Mouse (Mus musculus): ENCODE measurements at regions not wholly inside any gene's neighbourhood (a gene's known extent, or its start where the extent isn't known, plus 50 kb on each side); places are given as distances from the start of the nearest gene placed in this dataset.
A peak's percentile ranks its signal among the peaks of the same experiment; 100 is the strongest.

DNA sequence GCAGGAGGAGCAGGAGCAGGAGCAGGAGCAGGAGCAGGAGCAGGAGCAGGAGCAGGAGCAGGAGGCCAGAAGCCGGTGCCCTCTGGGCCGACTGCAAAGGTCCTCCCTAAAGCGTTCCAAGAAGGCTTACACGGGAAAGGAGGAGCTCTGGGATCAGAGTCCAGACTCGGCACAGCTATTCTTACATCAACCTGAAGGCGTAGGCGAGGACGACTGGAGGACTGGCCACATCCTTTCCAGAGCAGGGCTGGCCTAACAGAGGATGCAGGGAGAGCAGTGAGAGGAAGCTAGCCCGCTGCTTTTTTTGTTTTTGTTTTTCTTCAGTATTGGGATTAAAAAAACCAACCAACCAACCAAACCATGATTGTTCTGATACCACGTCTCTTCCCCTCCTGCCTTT is 151.5 kb upstream of the Ctnnb1 start:
- no peak overlapping the region for H3K4me3 ChIP-seq (replicated peaks; ENCODE audit: insufficient read depth, low read depth, low read length)

GRCm38 (mm10) chr9:120778423-120778822 is 150.6 kb upstream of the Ctnnb1 start:
- no peak overlapping the region; the same call in 1 of the 2 replicates for H3K27ac ChIP-seq (ENCODE audit: insufficient read depth, low read length)
- WGBS, result 73% methylated on average over 2 of the region's 2 CpGs
- H3K4me3 ChIP-seq (replicated peaks; ENCODE audit: insufficient read depth, low read depth, low read length), result no peak overlapping the region
- DNase-seq, result no peak
- TF ChIP-seq CTCF (IDR thresholded peaks at IDR 0.05; ENCODE audit: borderline replicate concordance, insufficient read depth, low read depth, low read length) (no peak), POLR2A (IDR thresholded peaks at IDR 0.05; ENCODE audit: borderline replicate concordance, insufficient read depth, low read length) (no peak)
- no peaks in the 10 kb centered on the region for H3K27me3 ChIP-seq (ENCODE audit: control insufficient read depth, insufficient read depth, low read length)
- no peaks in the 10 kb centered on the region for H3K4me1 ChIP-seq (ENCODE audit: control insufficient read depth, insufficient read depth, low read length)

More for the DNA sequence above, 151.5 kb upstream of the Ctnnb1 start:
- WGBS, result 83% methylated on average over 10 of the region's 10 CpGs
- TF ChIP-seq POLR2A (IDR thresholded peaks at IDR 0.05; ENCODE audit: borderline replicate concordance, insufficient read depth, low read length), result no peak
- TF ChIP-seq CTCF (IDR thresholded peaks at IDR 0.05; ENCODE audit: borderline replicate concordance, insufficient read depth, low read depth, low read length), result no peak
- DNase-seq, result no peak
- Histone ChIP-seq H3K4me1 (ENCODE audit: control insufficient read depth, insufficient read depth, low read length) (no peaks in the 10 kb centered on the region), H3K27ac (ENCODE audit: insufficient read depth, low read length) (no peak overlapping the region), H3K27me3 (ENCODE audit: control insufficient read depth, insufficient read depth, low read length) (no peaks in the 10 kb centered on the region)

DNA sequence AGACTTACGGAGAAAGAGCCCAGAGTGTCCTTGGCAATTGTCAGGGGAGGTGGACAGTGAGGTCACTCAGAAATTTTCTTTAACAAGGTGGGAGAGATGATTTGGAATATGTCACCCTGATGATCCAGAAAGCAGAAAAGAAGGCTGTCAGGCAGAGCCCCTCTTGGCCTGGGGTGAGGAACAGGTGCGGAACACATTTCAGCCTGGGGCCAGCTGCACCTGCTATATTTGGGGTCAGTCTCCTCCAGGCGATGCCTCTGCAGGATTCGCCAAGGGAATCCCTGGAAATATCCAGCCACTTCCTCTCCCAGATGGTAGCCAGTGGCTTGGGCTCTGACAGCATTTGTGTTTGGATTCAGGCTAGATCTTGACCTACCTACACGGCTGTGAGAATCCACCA is 134.8 kb upstream of the Ctnnb1 start:
- TF ChIP-seq CTCF (IDR thresholded peaks at IDR 0.05; ENCODE audit: borderline replicate concordance, insufficient read depth, low read depth, low read length) (no peak), POLR2A (IDR thresholded peaks at IDR 0.05; ENCODE audit: borderline replicate concordance, insufficient read depth, low read length) (no peak)
- Histone ChIP-seq H3K4me1 (ENCODE audit: control insufficient read depth, insufficient read depth, low read length) (peaks cover 8% of the 10 kb centered on the region), H3K4me3 (replicated peaks; ENCODE audit: insufficient read depth, low read depth, low read length) (no peak overlapping the region), H3K27me3 (ENCODE audit: control insufficient read depth, insufficient read depth, low read length) (no peaks in the 10 kb centered on the region), H3K27ac (ENCODE audit: insufficient read depth, low read length) (no peak overlapping the region)
- 47% methylated on average over 5 of the region's 5 CpGs for WGBS
- DNase-seq, result no peak

- WGBS, result 85% methylated on average over 10 of the region's 10 CpGs
- no peak for DNase-seq
- H3K4me1 ChIP-seq (ENCODE audit: control insufficient read depth, insufficient read depth, low read length), result peaks cover 8% of the 10 kb centered on the region
- H3K27me3 ChIP-seq (ENCODE audit: control insufficient read depth, insufficient read depth, low read length), result no peaks in the 10 kb centered on the region
- no peak overlapping the region for H3K4me3 ChIP-seq (replicated peaks; ENCODE audit: insufficient read depth, low read depth, low read length)
- H3K27ac ChIP-seq (ENCODE audit: insufficient read depth, low read length), result no peak overlapping the region
- no peak for TF ChIP-seq POLR2A (IDR thresholded peaks at IDR 0.05; ENCODE audit: borderline replicate concordance, insufficient read depth, low read length)
These were observed 132.7 kb upstream of the Ctnnb1 start for GRCm38 (mm10) chr9:120796111-120796880.

DNA sequence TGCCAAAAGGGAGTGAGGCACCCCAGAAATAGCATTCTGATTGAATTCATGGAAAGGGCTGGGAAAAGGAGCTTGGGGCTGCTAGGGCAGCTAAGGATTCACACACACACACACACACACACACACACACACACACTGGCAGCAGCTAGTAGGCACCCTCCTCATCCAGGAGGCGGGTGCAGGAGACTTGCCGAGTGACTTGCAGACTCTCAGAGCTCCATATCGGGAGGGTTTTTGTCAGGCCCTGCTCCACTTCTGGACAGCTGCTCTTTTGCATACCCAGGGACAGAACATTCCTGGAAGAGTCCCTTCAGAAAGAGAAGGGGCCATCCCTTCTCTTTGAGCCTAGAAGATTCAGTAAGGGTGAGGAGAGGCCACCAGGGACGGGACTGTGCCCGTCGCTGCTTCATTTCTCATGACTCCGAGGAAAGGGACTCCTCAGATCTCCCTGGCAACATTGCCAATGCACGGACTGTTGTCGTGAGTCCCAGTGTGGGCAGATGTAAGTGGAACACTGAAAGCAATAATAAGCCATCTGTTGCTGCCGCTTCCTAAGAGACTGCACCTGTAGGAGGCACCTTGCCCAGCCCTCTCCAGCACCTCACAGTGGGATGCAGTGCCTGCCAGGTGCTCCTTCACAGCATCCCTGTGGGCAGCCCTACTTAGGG is 130.9 kb upstream of the Ctnnb1 start:
- no peak overlapping the region for H3K4me3 ChIP-seq (replicated peaks; ENCODE audit: insufficient read depth, low read depth, low read length)
- H3K27me3 ChIP-seq (ENCODE audit: control insufficient read depth, insufficient read depth, low read length), result no peaks in the 10 kb centered on the region
- DNase-seq, result peak; percentile 22 to 33
- no peak for TF ChIP-seq CTCF (IDR thresholded peaks at IDR 0.05; ENCODE audit: borderline replicate concordance, insufficient read depth, low read depth, low read length)
- TF ChIP-seq POLR2A (IDR thresholded peaks at IDR 0.05; ENCODE audit: borderline replicate concordance, insufficient read depth, low read length), result no peak
- H3K4me1 ChIP-seq (ENCODE audit: control insufficient read depth, insufficient read depth, low read length), result peaks cover 8% of the 10 kb centered on the region
- 36% methylated on average over 10 of the region's 10 CpGs for WGBS
- no peak overlapping the region for H3K27ac ChIP-seq (ENCODE audit: insufficient read depth, low read length)

DNA sequence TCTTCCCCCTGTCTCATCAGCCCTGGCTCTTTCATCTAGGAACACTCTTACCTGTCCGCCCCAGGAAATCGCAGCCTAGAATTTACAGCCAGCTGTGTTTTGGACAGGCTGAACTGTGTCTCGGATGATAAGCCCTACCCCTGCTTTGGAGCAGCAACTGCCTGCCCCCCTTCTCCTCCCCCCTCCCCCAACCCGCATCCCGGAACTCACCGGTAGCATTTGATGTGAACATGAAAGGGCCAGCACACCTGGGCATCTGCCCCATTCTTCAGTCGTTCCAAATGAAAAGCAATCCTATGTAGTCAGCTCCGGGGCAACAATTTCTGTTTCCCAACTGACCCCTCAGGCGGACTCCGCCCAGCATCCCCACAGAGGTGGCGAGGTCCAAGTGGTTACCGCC is 130.1 kb upstream of the Ctnnb1 start:
- H3K4me1 ChIP-seq (ENCODE audit: control insufficient read depth, insufficient read depth, low read length), result peaks cover 8% of the 10 kb centered on the region
- no peak overlapping the region for H3K4me3 ChIP-seq (replicated peaks; ENCODE audit: insufficient read depth, low read depth, low read length)
- no peaks in the 10 kb centered on the region for H3K27me3 ChIP-seq (ENCODE audit: control insufficient read depth, insufficient read depth, low read length)
- 56% methylated on average over 12 of the region's 12 CpGs for WGBS
- TF ChIP-seq CTCF (IDR thresholded peaks at IDR 0.05; ENCODE audit: borderline replicate concordance, insufficient read depth, low read depth, low read length) (no peak), POLR2A (IDR thresholded peaks at IDR 0.05; ENCODE audit: borderline replicate concordance, insufficient read depth, low read length) (no peak)
- no peak for DNase-seq
- H3K27ac ChIP-seq (ENCODE audit: insufficient read depth, low read length), result no peak overlapping the region

- TF ChIP-seq CTCF (IDR thresholded peaks at IDR 0.05; ENCODE audit: borderline replicate concordance, insufficient read depth, low read depth, low read length) (no peak), POLR2A (IDR thresholded peaks at IDR 0.05; ENCODE audit: borderline replicate concordance, insufficient read depth, low read length) (no peak)
- 93% methylated on average over 4 of the region's 4 CpGs for WGBS
- H3K4me3 ChIP-seq (replicated peaks; ENCODE audit: insufficient read depth, low read depth, low read length), result no peak overlapping the region
These were observed 126.4 kb upstream of the Ctnnb1 start for GRCm38 (mm10) chr9:120802646-120803045.

DNA sequence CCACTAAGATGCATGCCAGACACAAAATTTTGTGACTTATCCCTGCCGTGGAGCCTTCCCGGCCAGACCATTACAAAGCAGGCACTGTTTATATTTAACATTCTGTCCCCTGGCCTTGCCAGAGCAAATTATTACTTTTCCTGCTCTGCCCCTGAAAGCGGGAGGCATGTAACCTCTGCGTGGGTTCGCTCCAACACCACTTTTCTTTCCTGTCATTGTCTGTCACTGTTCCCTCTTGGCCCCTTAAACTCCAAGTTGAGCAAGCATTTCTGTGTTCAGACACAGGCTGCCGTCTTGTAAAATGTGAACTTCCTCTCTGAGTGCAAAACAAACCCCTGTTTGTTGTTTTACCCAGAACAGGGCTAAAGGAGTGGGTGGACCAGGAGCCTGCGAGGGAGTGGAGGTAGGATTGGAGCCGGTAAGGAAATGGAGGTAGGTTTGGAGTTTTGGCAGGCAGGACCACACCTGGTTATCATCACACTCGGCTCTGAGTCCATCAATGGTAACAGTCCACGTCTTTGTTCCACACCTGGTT is 124.2 kb upstream of the Ctnnb1 start:
- H3K4me3 ChIP-seq (replicated peaks; ENCODE audit: insufficient read depth, low read depth, low read length), result no peak overlapping the region
- H3K4me1 ChIP-seq (ENCODE audit: control insufficient read depth, insufficient read depth, low read length), result peaks cover 19% of the 10 kb centered on the region
- no peak for DNase-seq
- no peak overlapping the region for H3K27ac ChIP-seq (ENCODE audit: insufficient read depth, low read length)
- H3K27me3 ChIP-seq (ENCODE audit: control insufficient read depth, insufficient read depth, low read length), result no peaks in the 10 kb centered on the region
- TF ChIP-seq POLR2A (IDR thresholded peaks at IDR 0.05; ENCODE audit: borderline replicate concordance, insufficient read depth, low read length), result no peak
- no peak for TF ChIP-seq CTCF (IDR thresholded peaks at IDR 0.05; ENCODE audit: borderline replicate concordance, insufficient read depth, low read depth, low read length)
- 85% methylated on average over 10 of the region's 10 CpGs for WGBS

More at GRCm38 (mm10) chr9:120802646-120803045, 126.4 kb upstream of the Ctnnb1 start:
- H3K4me1 ChIP-seq (ENCODE audit: control insufficient read depth, insufficient read depth, low read length), result peaks cover 16% of the 10 kb centered on the region
- no peak overlapping the region for H3K27ac ChIP-seq (ENCODE audit: insufficient read depth, low read length)
- H3K27me3 ChIP-seq (ENCODE audit: control insufficient read depth, insufficient read depth, low read length), result no peaks in the 10 kb centered on the region
- no peak for DNase-seq

All from cerebellum, adult 2 months (tissue).